Mouse (Mus musculus) spleen, postnatal 36 days (tissue): ENCODE data around the gene H2-Ab1.
"Not testable (repeated sequence)": the region's sequence is repeated elsewhere in the genome, so short reads cannot be mapped to it uniquely, and the experiment has no call there.

Experiments
- DNase-seq, 2 experiments: peaks; one replicate each; pipeline ENCODE4 v3.0.0; 2022; ENCODE audit warnings: low spot score in 2 of 2, mixed read lengths in 1 of 2

The H2-Ab1 gene

DNA sequence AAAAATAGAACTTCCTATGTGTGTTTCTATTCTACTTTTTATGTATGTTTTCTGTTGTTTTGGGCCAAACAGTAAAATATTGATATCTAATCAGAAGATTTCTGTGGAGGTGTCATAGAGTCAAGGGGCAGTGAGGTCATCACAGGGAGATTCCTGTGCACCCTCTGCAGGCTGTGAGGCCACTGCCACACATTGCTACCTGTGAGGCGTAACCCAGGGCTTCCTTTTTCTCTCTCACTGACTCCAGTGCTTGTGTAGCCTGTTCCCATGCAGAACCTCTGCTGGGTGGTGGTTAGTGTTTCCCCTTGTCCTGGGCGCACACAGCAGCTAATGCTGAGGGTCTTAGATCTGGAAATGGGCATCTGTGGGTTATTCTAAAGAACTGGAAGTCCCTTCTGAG is 48.9 kb downstream of the H2-Ab1 start:
- DNase-seq = peak; percentile 78 to 81

DNA sequence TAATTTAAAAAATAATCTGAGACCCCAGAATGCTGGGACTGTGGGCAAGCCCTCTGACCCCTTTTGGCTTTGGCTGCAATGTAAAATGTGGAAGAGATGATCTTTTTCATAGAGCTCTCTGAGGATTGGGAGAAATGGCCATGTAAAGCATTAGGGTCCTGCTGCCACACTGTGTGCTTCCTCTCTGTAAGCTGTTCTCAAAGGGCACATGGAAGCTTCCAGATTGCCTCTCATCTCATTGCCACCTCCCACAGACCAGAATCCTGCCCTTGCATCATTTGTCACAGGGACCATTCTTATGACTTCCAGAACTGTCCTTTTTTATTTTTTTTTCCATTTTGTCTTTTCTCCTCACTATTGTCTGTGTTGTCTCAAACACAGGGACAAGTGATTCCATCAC is 49.7 kb downstream of the H2-Ab1 start:
- DNase-seq = no peak

DNA sequence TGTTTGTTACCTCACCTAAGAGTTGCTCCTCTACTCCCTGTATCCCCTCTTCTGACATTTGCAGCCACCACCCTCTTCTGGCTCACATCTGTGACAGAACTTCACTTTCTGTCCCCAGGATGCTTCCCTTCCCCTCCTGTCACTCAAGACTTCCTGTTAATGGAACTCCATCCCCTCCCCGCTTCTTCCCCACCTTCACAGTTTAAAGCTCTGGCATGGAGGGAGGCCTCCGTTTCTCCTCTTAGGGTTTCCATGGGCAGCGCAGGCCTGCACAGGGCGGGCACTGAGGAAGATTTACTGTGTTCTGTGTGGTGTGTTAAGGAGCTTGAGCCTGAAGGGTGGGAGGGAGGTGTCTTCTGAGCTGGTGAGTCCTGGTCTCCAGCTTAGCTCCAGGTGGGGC is 50.7 kb downstream of the H2-Ab1 start:
- no peak for DNase-seq

DNA sequence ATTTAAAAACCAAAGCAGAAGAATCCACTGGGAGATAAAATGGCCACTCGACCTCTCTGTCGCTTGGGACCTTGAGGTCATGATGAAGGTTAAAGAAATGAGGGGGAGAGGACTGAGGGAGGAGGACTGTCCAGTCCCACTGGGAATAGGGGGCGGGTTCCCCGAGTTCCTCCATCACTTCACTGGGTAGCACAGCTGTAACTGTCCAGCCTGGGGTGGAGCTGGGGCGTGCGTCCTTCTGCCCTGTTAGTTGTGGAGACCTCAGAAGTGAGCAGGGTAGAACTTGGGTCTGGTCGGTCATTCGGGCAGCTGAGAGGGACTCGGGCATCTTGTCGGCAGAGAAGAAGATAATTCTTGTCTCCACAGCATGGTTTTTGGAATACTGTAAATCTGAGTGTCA is 51.7 kb downstream of the H2-Ab1 start:
- no peak for DNase-seq

DNA sequence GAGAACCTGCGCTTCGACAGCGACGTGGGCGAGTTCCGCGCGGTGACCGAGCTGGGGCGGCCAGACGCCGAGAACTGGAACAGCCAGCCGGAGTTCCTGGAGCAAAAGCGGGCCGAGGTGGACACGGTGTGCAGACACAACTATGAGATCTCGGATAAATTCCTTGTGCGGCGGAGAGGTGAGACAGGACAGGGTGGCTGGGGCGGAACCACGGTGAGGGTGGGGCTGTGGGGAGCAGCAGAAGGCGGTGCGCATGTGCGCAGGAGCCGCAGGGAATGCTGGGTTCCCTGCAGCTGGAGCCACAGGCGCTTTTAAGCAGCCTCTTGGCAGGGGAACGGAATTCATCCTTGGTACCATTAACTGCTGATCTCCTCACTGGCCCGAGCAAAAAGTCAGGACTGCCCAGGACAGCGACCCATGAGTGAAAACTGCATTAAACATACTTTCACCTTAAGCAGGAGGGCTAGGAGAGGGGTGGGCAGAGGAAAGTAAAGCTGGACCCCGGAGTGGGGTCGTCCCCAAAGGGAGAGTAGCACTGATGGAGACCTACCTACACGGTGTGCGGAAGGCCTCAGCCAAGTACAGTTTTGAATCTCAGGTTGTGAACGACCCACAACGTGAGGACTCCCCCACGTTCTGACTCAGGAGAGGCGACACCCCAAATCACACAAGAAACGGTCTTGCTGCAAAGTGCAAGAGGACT is 52.3 kb downstream of the H2-Ab1 start:
- peak in 1 of 2 experiments; percentile 55 for DNase-seq

DNA sequence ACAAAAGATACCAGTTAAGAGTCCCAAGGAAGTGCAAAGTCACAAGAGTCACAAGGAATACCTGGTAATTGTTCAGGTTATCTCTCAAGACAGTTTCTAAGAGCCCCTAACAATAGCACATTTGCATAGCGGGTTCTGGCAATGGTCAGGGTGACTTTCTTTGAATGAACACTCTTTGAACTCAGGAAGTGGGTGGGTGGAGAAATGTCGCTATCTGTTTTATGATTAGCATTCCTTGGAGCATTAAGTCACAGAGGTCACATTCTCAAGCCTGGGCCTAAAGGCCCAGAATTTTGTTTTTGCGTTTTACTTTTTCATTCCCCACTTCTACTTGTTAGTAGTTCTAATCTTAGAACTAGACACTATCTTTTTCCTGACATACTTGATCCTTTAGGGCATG is 53.0 kb downstream of the H2-Ab1 start:
- not testable (repeated sequence) for DNase-seq

DNA sequence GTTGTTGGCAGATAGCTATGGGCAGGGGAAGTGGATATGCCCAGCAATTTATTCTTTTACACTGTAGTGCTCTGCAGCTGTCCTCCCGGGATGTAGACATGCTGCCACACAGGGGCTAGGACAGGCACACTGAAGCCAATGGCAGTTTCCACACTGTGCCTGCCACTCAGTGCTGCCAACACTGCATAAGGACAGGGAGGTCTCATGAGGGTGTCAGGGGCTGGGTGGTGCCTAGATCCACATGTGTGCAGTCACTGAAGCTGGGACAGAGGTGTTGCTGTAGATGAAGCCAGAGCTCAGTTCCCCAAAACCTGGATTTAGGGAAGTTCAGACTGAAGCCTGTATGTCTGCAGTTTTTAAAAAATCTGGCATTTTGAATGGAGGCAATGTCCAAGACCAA is 54.7 kb downstream of the H2-Ab1 start:
- DNase-seq = no peak

DNA sequence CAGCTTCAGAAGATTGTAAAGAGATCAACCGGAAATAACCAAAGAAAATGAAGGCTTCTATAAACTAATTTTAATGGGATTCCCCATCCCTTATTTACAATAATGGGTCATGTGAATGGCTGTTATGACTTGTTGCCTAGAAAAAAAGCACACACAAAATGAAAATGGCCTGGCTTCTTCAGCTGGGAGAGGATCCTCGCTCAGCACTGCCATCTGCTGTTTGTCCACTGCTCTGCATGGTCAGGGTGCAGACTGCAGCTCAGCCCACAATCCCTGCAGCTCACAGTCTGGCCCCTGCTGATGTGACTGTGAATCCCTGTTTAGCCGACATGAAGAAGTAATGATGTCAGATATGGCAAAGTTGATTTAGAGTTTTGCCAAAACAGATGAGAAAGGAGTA is 55.9 kb downstream of the H2-Ab1 start:
- DNase-seq = peak; percentile 74

DNA sequence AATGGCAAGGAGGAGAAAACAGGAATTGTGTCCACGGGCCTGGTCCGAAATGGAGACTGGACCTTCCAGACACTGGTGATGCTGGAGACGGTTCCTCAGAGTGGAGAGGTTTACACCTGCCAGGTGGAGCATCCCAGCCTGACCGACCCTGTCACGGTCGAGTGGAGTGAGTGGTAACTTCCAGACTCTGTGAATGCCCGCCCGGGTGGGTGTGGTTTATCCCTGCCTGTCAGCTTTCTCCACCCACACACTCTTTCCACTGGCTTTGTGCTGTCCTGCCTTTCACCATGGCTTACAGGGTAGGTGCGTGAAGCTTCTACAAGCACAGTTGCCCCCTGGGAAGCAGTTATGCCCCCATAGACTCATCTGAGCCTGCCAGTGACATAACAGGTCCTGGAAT is 56.8 kb downstream of the H2-Ab1 start:
- no peak for DNase-seq

DNA sequence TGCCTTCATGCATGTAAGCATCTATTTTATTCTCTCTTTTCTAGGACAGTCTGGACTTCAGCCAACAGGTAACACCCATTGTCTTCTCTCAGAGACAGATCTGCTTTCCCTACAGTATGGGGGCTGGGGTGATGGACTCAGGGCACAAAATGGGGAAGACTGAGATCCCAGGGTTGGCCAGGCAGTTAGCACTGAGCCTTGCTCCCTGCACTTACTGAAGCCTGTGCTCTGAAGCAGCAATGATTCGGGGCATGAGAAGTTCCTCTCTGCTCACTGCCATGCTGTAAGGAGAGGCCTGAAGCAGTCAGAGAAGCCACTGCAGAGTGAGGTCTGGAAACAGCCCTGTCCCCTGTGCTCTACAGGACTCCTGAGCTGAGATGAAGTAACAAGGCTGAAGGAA is 58.0 kb downstream of the H2-Ab1 start:
- no peak for DNase-seq

DNA sequence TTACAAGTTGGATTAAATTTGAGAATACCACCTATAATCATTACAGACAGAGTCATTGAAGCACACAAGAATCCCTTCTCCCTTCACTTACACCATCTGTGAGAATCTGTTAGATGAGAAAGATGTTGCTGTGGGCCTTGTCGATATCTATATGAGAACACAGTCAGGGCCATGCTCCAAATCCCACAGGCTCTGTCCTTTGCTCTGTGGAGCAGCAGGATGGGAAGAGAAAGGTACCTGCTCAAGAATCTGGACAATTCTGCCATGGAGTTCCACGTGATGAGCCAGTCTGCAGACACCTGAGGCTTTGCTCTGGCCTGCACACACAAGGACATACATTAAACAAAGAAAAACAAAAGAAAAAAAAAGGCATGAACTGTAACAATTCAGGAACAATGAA is 59.2 kb downstream of the H2-Ab1 start:
- no peak for DNase-seq

DNA sequence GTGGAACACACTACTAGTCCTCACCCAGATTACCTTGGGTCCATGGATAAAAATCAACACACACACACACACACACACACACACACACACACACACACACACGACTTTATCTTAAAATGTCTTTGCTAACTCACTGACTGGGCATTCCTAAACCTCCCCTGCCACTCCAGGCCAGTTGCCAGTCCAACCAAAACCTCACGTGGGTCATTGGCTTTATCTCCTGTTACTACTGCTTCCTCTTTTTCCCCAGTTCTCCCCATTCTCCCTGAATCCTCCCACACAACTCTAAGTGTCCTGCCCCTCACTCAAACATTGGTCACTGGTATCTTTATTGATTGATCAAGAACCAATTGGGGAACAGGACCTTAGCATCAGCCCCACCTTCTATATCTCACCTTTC is 59.8 kb downstream of the H2-Ab1 start:
- DNase-seq = no peak
